ENCODE assay signal across 8 mouse cellular contexts in the genomic region with DNA sequence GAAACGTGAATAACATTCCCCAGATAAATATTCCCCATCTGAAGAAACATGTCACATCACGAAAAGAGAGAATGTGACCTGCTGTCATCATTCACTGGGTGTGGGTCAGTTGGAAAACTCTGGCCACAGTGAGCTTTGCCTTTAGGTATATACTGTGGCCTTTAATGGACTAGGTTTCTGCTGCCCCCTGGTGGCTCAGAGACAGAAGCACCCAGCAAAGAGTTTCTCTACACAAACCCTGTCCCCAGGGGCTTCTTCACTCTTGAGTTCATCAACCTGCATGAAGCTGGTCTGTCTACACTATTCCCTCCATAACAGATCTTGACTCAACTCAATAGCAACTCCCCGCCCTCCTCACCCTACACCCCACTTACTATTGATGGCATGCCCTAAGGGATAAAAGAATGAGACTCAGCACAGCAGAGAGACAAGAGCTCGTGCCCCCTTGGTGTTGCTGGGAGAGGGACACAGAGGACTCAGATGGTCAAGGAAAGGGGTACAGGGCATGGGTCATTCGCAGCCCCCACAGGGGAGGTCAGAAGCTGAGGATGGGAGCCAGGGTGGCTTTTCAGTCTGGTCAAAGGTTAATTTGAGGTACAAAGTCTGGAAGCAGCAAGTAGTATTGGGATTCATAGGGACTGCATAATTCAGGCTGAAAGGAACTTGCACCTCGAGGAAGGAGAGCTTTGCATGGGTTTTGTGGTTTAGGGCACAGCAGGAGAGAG. TPM values are rescaled to one million over a fixed set of nuclear protein-coding genes. Genes with fewer than 3 reads are reported as not detected.
DNase-seq lines count a peak whose midpoint lies in the region; ATAC-seq lines count a peak whose summit lies in the region.

No protein-coding gene starts in this region.

- no peak overlapping the region for H3K9ac ChIP-seq in midbrain, embryonic 14.5 days (replicated peaks; ENCODE audit: low read length)
- H3K9ac ChIP-seq in midbrain, embryonic 16.5 days (ENCODE audit: low read depth, low read length): no peak overlapping the region
- no peak overlapping the region for H3K9ac ChIP-seq in liver, embryonic 15.5 days

- no peaks in the 10 kb centered on the region for H3K27me3 ChIP-seq in midbrain, embryonic 14.5 days (ENCODE audit: control insufficient read depth, insufficient read depth, low read length)
- H3K27me3 ChIP-seq in midbrain, embryonic 16.5 days (ENCODE audit: control insufficient read depth, insufficient read depth, low read depth, low read length): no peaks in the 10 kb centered on the region
- peaks cover 6% of the 10 kb centered on the region; the same call in 1 of the 2 replicates for H3K27me3 ChIP-seq in liver, embryonic 15.5 days

- 26% methylated on average over 6 of the region's 6 CpGs for WGBS in midbrain, embryonic 14.5 days
- WGBS in midbrain, embryonic 16.5 days: 23% methylated on average over 6 of the region's 6 CpGs
- WGBS in liver, embryonic 15.5 days (ENCODE audit: insufficient replicate concordance): 16% methylated on average over 6 of the region's 6 CpGs

- H3K4me1 ChIP-seq in midbrain, embryonic 14.5 days (ENCODE audit: control insufficient read depth, insufficient read depth, low read length): no peaks in the 10 kb centered on the region
- no peaks in the 10 kb centered on the region for H3K4me1 ChIP-seq in midbrain, embryonic 16.5 days (ENCODE audit: control insufficient read depth, insufficient read depth, low read length)
- H3K4me1 ChIP-seq in liver, embryonic 15.5 days (replicated peaks): no peaks in the 10 kb centered on the region

- H3K9me3 ChIP-seq in midbrain, embryonic 14.5 days (ENCODE audit: control insufficient read depth, low read length): no peaks in the 10 kb centered on the region
- no peaks in the 10 kb centered on the region for H3K9me3 ChIP-seq in midbrain, embryonic 16.5 days (replicated peaks; ENCODE audit: control insufficient read depth, low read length, poor library complexity, severe bottlenecking)
- H3K9me3 ChIP-seq in liver, embryonic 15.5 days (replicated peaks): no peaks in the 10 kb centered on the region

- no peak overlapping the region for H3K4me2 ChIP-seq in midbrain, embryonic 14.5 days (ENCODE audit: low read length)
- no peak overlapping the region for H3K4me2 ChIP-seq in midbrain, embryonic 16.5 days (ENCODE audit: low read length)
- no peak overlapping the region for H3K4me2 ChIP-seq in liver, embryonic 15.5 days

- no peak overlapping the region for H3K27ac ChIP-seq in midbrain, embryonic 14.5 days (replicated peaks; ENCODE audit: low read depth, low read length)
- H3K27ac ChIP-seq in midbrain, embryonic 16.5 days (ENCODE audit: low read length): no peak overlapping the region
- no peak overlapping the region for H3K27ac ChIP-seq in liver, embryonic 15.5 days (replicated peaks)

- no peak overlapping the region for H3K4me3 ChIP-seq in midbrain, embryonic 14.5 days (replicated peaks; ENCODE audit: low read depth, low read length)
- no peak overlapping the region for H3K4me3 ChIP-seq in midbrain, embryonic 16.5 days (ENCODE audit: low read depth, low read length)
- H3K4me3 ChIP-seq in liver, embryonic 15.5 days (replicated peaks): no peak overlapping the region

- no peaks in the 10 kb centered on the region for H3K36me3 ChIP-seq in midbrain, embryonic 14.5 days (ENCODE audit: control insufficient read depth, insufficient read depth, low read length)
- H3K36me3 ChIP-seq in midbrain, embryonic 16.5 days (ENCODE audit: control insufficient read depth, insufficient read depth, low read length): no peaks in the 10 kb centered on the region
- no peaks in the 10 kb centered on the region for H3K36me3 ChIP-seq in liver, embryonic 15.5 days (replicated peaks)

- peak; percentile 89 for DNase-seq in midbrain, embryonic 14.5 days
- DNase-seq in cerebellum, adult 9-10 months: peak; percentile 52
- peak; percentile 35 for DNase-seq in heart, adult 8-10 months (ENCODE audit: low spot score)
- DNase-seq in kidney, postnatal 10 days: peak; percentile 88
- peak; percentile 90 for DNase-seq in retina, embryonic 14.5 days (ENCODE audit: low spot score)
- peak; percentile 29 to 71 for DNase-seq in thymus, postnatal 10 days (ENCODE audit: low spot score in 2 of 2)

- ATAC-seq in midbrain, embryonic 14.5 days (ENCODE audit: low FRiP score, low TSS enrichment): no peak
- ATAC-seq in midbrain, embryonic 16.5 days: no peak
- ATAC-seq in liver, embryonic 15.5 days (ENCODE audit: insufficient read depth): peak; percentile 60; the same call in 1 of the 2 replicates

RNA-seq across cellular contexts. Expression of a gene that starts 11.0 kb away (rescaled TPM):
- not detected in 2 replicates for polyA plus RNA-seq in midbrain, embryonic 14.5 days (2014; fragmentation: Nextera tagmentation; extraction: Ambion mirVana)
- not detected in 2 replicates for polyA plus RNA-seq in midbrain, embryonic 16.5 days (2015; fragmentation: Nextera tagmentation; extraction: Ambion mirVana)
- total RNA-seq in heart, adult 8-10 months (2022): not detected
- not detected in 2 replicates for polyA plus RNA-seq in liver, embryonic 15.5 days (2015; fragmentation: Nextera tagmentation; extraction: Ambion mirVana)

RNA-seq across cellular contexts. Expression of a gene that starts 19.7 kb away (rescaled TPM):
- polyA plus RNA-seq in midbrain, embryonic 14.5 days (2014; fragmentation: Nextera tagmentation; extraction: Ambion mirVana): 0.80 and 1.1 TPM in 2 replicates
- polyA plus RNA-seq in midbrain, embryonic 16.5 days (2015; fragmentation: Nextera tagmentation; extraction: Ambion mirVana): 1.5 and 1.7 TPM in 2 replicates
- total RNA-seq in heart, adult 8-10 months (2022): under 1 TPM in 2 of 4 experiments, not detected in 2; 0.30 to 0.83 TPM
- polyA plus RNA-seq in liver, embryonic 15.5 days (2015; fragmentation: Nextera tagmentation; extraction: Ambion mirVana): 2.3 and 2.4 TPM in 2 replicates

RNA-seq across cellular contexts. Expression of a gene that starts 19.7 kb away (rescaled TPM):
- 49.1 and 55.0 TPM in 2 replicates for polyA plus RNA-seq in midbrain, embryonic 14.5 days (2014; fragmentation: Nextera tagmentation; extraction: Ambion mirVana)
- 55.1 and 58.4 TPM in 2 replicates for polyA plus RNA-seq in midbrain, embryonic 16.5 days (2015; fragmentation: Nextera tagmentation; extraction: Ambion mirVana)
- total RNA-seq in heart, adult 8-10 months (2022): 10 to 100 TPM; 20.4 to 28.2 (median 26.9) TPM
- 40.5 and 41.1 TPM in 2 replicates for polyA plus RNA-seq in liver, embryonic 15.5 days (2015; fragmentation: Nextera tagmentation; extraction: Ambion mirVana)

RNA-seq across cellular contexts. Expression of a gene that starts 27.8 kb away (rescaled TPM):
- polyA plus RNA-seq in midbrain, embryonic 14.5 days (2014; fragmentation: Nextera tagmentation; extraction: Ambion mirVana): not detected in 2 replicates
- polyA plus RNA-seq in midbrain, embryonic 16.5 days (2015; fragmentation: Nextera tagmentation; extraction: Ambion mirVana): not detected in 2 replicates
- total RNA-seq in heart, adult 8-10 months (2022): not detected
- polyA plus RNA-seq in liver, embryonic 15.5 days (2015; fragmentation: Nextera tagmentation; extraction: Ambion mirVana): not detected in 2 replicates

RNA-seq across cellular contexts. Expression of a gene that starts 41.1 kb away (rescaled TPM):
- polyA plus RNA-seq in midbrain, embryonic 14.5 days (2014; fragmentation: Nextera tagmentation; extraction: Ambion mirVana): not detected in 2 replicates
- polyA plus RNA-seq in midbrain, embryonic 16.5 days (2015; fragmentation: Nextera tagmentation; extraction: Ambion mirVana): not detected in 2 replicates
- under 1 TPM in 1 of 4 experiments, not detected in 3; 0.24 TPM for total RNA-seq in heart, adult 8-10 months (2022)
- polyA plus RNA-seq in liver, embryonic 15.5 days (2015; fragmentation: Nextera tagmentation; extraction: Ambion mirVana): not detected in 2 replicates

Comparison
In these comparisons a context has a peak if more than half of its experiments do, and no peak if none do; other contexts are left out.
1. DNase-seq: peak in every context shown above with its lines; median percentile 90 in retina, embryonic 14.5 days; 89 in midbrain, embryonic 14.5 days; 88 in kidney, postnatal 10 days; 52 in cerebellum, adult 9-10 months; 50 in thymus, postnatal 10 days; 35 in heart, adult 8-10 months.